Mouse (Mus musculus): ENCODE results near the gene Usp2. TPM values are rescaled to one million over a fixed set of nuclear protein-coding genes. Genes with fewer than 3 reads are reported as not detected.
A peak's percentile ranks its signal among the peaks of the same experiment; 100 is the strongest.

The Usp2 gene
- 4.9 and 6.6 TPM in 2 replicates for polyA plus RNA-seq (2012; rRNA removed)
- 22.5 and 24.4 TPM in 2 replicates for polyA plus RNA-seq (2014; fragmentation: Nextera tagmentation; extraction: Ambion mirVana)

DNA sequence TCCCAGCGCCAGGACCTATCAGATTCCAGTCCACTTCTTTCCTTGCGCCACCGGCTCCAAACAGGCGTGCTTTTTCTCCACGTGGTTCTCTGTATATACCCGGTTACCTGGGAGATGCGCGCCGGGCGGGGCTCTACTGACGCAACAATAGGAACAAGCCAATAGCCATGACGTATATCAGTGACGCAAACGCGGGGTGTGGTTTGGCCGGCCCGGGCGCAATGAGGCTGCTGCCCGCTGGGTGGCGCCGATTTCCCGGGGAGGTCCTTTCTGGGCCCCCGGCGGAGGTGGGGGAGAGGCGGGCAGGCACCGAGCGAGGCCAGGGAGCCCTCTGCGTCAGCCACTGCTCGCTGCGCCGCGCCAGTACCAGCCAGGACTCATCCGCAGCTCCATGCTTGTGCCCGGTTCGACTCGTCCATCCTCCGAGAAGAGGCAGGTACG is at the start of gene Usp2:
Usp2 (plus strand) TSS at position 237 of the 441 bp plus-strand sequence.
- no peaks in the 10 kb centered on the region for H3K36me3 ChIP-seq (ENCODE audit: control insufficient read depth, insufficient read depth, low read length)
- H3K4me1 ChIP-seq (ENCODE audit: control insufficient read depth, insufficient read depth, low read length), result peaks cover 15% of the 10 kb centered on the region
- TF ChIP-seq POLR2A (IDR thresholded peaks at IDR 0.05; ENCODE audit: borderline replicate concordance, extremely low read depth, insufficient read depth, insufficient read length), result no peak
- H3K9ac ChIP-seq (ENCODE audit: low read depth, low read length, severe bottlenecking), result peak within 1 kb of the TSS; percentile 59
- no peaks in the 10 kb centered on the region for H3K27me3 ChIP-seq (ENCODE audit: control insufficient read depth, insufficient read depth, low read length)
- WGBS, result under 1% methylated on average over 36 of the region's 38 CpGs
- H3K4me3 ChIP-seq (replicated peaks; ENCODE audit: low read length), result peak within 1 kb of the TSS; percentile 54
- DNase-seq (ENCODE audit: low spot score), result peak; percentile 98
- H3K9me3 ChIP-seq (ENCODE audit: control insufficient read depth, low read length), result no peaks in the 10 kb centered on the region
- H3K4me2 ChIP-seq (replicated peaks; ENCODE audit: low read depth, low read length, severe bottlenecking), result peak within 1 kb of the TSS; percentile 97
- no peak within 1 kb of the TSS for H3K27ac ChIP-seq (replicated peaks; ENCODE audit: low read depth, low read length)
- ATAC-seq (ENCODE audit: low FRiP score, low read depth), result peak; percentile 99

DNA sequence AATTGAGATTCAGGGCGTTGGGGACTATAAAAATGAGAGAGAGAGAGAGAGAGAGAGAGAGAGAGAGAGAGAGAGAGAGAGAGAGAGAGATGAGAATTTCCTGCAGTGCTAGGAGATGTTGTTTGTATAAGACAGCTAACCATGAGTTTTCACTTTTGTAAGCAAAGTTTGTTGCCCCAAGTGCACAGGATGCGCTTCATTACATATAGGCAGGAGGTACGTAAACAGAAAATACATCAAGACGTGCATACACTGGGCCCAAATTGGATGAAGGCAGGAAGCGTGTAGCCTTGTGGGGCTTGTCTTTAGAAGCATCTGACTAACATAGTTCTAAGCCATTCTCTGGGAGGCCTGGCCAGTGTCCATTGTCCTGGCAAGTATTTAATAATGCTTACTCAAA is 49.0 kb upstream of the Usp2 start:
- no peaks in the 10 kb centered on the region for H3K9me3 ChIP-seq (ENCODE audit: control insufficient read depth, low read length)
- H3K27me3 ChIP-seq (ENCODE audit: control insufficient read depth, insufficient read depth, low read length), result no peaks in the 10 kb centered on the region
- TF ChIP-seq POLR2A (IDR thresholded peaks at IDR 0.05; ENCODE audit: borderline replicate concordance, extremely low read depth, insufficient read depth, insufficient read length), result no peak
- H3K36me3 ChIP-seq (ENCODE audit: control insufficient read depth, insufficient read depth, low read length), result no peaks in the 10 kb centered on the region
- H3K4me1 ChIP-seq (ENCODE audit: control insufficient read depth, insufficient read depth, low read length), result no peaks in the 10 kb centered on the region
- ATAC-seq (ENCODE audit: low FRiP score, low read depth) (no peak), DNase-seq (ENCODE audit: low spot score) (no peak)
- 76% methylated on average over 5 of the region's 5 CpGs for WGBS
- H3K27ac ChIP-seq (replicated peaks; ENCODE audit: low read depth, low read length), result no peak overlapping the region
- no peak overlapping the region for H3K4me2 ChIP-seq (replicated peaks; ENCODE audit: low read depth, low read length, severe bottlenecking)
- no peak overlapping the region for H3K9ac ChIP-seq (ENCODE audit: low read depth, low read length, severe bottlenecking)
- no peak overlapping the region for H3K4me3 ChIP-seq (replicated peaks; ENCODE audit: low read length)

DNA sequence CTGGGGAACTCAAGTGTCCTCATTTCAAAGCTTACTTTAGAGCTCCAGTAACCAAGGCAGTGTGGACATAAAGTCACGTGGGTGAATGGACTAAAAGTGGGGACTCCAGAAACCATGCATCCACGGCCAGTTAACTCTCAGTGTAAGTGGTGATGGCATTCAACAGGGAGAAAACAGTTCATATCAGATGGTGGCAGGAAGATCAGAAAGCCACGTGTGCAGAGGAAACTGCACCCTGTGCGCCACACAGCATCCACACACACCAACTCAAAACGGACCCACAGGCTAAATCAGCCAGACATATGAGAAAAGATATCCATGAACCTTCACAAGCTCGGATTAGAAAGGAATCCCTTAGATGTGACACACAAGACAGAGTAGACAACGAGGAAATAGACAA is 46.8 kb upstream of the Usp2 start:
- no peaks in the 10 kb centered on the region for H3K9me3 ChIP-seq (ENCODE audit: control insufficient read depth, low read length)
- H3K36me3 ChIP-seq (ENCODE audit: control insufficient read depth, insufficient read depth, low read length), result no peaks in the 10 kb centered on the region
- no peak overlapping the region for H3K4me2 ChIP-seq (replicated peaks; ENCODE audit: low read depth, low read length, severe bottlenecking)
- H3K27ac ChIP-seq (replicated peaks; ENCODE audit: low read depth, low read length), result no peak overlapping the region
- H3K9ac ChIP-seq (ENCODE audit: low read depth, low read length, severe bottlenecking), result no peak overlapping the region
- H3K4me1 ChIP-seq (ENCODE audit: control insufficient read depth, insufficient read depth, low read length), result no peaks in the 10 kb centered on the region
- WGBS, result 79% methylated on average over 7 of the region's 7 CpGs
- no peak overlapping the region for H3K4me3 ChIP-seq (replicated peaks; ENCODE audit: low read length)
- DNase-seq (ENCODE audit: low spot score) (no peak), ATAC-seq (ENCODE audit: low FRiP score, low read depth) (no peak)
- no peaks in the 10 kb centered on the region for H3K27me3 ChIP-seq (ENCODE audit: control insufficient read depth, insufficient read depth, low read length)
- TF ChIP-seq POLR2A (IDR thresholded peaks at IDR 0.05; ENCODE audit: borderline replicate concordance, extremely low read depth, insufficient read depth, insufficient read length), result no peak

DNA sequence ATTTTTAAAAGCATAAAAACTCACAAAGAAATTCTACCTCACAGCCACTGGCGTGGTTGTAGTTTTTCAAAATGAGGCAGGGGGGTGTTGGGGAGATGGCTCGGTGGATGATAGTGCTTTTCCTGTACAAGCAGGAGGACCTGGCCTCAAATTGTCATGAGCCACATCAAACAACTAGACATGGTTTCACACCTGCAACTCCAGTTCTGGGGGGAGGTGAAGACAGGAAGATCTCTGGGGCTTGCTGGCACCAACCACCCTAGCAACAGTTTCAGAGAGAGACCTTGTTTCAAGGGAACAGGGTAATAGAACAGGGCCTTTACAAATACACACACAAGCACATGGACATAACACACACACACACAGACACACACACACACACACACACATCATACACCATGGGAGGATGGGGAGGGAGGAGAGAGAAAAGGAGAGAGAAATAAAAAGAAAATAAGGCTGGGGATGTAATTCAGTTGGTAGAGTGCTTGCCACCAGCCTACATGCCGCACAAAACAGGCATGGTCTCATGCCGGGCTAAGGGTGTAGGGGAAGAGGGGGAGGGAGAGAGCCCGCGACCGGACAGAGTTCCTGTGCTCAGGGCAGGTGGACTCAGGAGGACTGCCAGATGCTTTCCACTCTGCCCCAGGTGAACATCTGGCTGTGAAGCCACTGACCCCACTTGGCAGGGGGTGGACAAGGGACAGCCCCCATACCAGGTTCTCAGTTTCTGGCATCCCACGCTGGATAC is 44.5 kb upstream of the Usp2 start:
- Histone ChIP-seq H3K4me3 (replicated peaks; ENCODE audit: low read length) (no peak overlapping the region), H3K4me2 (replicated peaks; ENCODE audit: low read depth, low read length, severe bottlenecking) (no peak overlapping the region), H3K27ac (replicated peaks; ENCODE audit: low read depth, low read length) (no peak overlapping the region), H3K36me3 (ENCODE audit: control insufficient read depth, insufficient read depth, low read length) (no peaks in the 10 kb centered on the region), H3K4me1 (ENCODE audit: control insufficient read depth, insufficient read depth, low read length) (no peaks in the 10 kb centered on the region), H3K27me3 (ENCODE audit: control insufficient read depth, insufficient read depth, low read length) (no peaks in the 10 kb centered on the region), H3K9me3 (ENCODE audit: control insufficient read depth, low read length) (no peaks in the 10 kb centered on the region), H3K9ac (ENCODE audit: low read depth, low read length, severe bottlenecking) (no peak overlapping the region)
- ATAC-seq (ENCODE audit: low FRiP score, low read depth), result no peak
- DNase-seq (ENCODE audit: low spot score), result no peak
- WGBS, result 55% methylated on average over 8 of the region's 8 CpGs
- no peak for TF ChIP-seq POLR2A (IDR thresholded peaks at IDR 0.05; ENCODE audit: borderline replicate concordance, extremely low read depth, insufficient read depth, insufficient read length)

DNA sequence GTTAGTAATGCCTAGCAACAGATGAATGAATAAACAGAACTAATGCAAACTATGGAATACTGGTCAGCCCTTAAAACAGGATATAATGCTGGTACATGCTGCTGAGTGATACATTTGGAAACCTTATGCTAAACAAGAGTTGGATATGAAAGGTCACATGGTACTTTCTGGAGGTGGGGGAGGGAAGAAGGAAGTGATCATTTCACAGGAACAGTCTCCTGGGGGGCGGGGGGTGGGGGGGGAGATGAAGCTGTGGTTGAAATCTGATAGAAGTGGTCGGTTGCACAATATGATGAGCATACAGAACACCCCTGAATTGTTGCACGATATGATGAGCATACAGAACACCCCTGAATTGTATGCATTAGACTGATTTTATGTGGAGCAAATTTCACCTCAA is 42.7 kb upstream of the Usp2 start:
- DNase-seq (ENCODE audit: low spot score) (no peak), ATAC-seq (ENCODE audit: low FRiP score, low read depth) (no peak)
- no peak for TF ChIP-seq POLR2A (IDR thresholded peaks at IDR 0.05; ENCODE audit: borderline replicate concordance, extremely low read depth, insufficient read depth, insufficient read length)
- Histone ChIP-seq H3K4me2 (replicated peaks; ENCODE audit: low read depth, low read length, severe bottlenecking) (no peak overlapping the region), H3K36me3 (ENCODE audit: control insufficient read depth, insufficient read depth, low read length) (no peaks in the 10 kb centered on the region), H3K27ac (replicated peaks; ENCODE audit: low read depth, low read length) (no peak overlapping the region), H3K4me1 (ENCODE audit: control insufficient read depth, insufficient read depth, low read length) (no peaks in the 10 kb centered on the region), H3K9ac (ENCODE audit: low read depth, low read length, severe bottlenecking) (no peak overlapping the region), H3K27me3 (ENCODE audit: control insufficient read depth, insufficient read depth, low read length) (no peaks in the 10 kb centered on the region), H3K4me3 (replicated peaks; ENCODE audit: low read length) (no peak overlapping the region), H3K9me3 (ENCODE audit: control insufficient read depth, low read length) (no peaks in the 10 kb centered on the region)
- WGBS, result 78% methylated on average over 3 of the region's 3 CpGs
